Comparison of ENCODE assay signal across 8 mouse cellular contexts in genomic region chr1:171412001-171412441, GRCm38 (mm10). TPM values are rescaled to one million over a fixed set of nuclear protein-coding genes. Genes with fewer than 3 reads are reported as not detected.
DNase-seq lines count a peak whose midpoint lies in the region; ATAC-seq and TF ChIP-seq lines count a peak whose summit lies in the region.

No protein-coding gene starts in this region.

- H3K9ac ChIP-seq in hindbrain, embryonic 13.5 days = peak overlapping the region; percentile 98
- H3K9ac ChIP-seq in limb, embryonic 14.5 days (ENCODE audit: low read depth, low read length, severe bottlenecking) = peak overlapping the region; percentile 95
- H3K9ac ChIP-seq in midbrain, embryonic 13.5 days (replicated peaks) = peak overlapping the region; percentile 99
- peak overlapping the region; percentile 85 for H3K9ac ChIP-seq in stomach, embryonic 15.5 days

- peaks cover 23% of the 10 kb centered on the region for H3K27me3 ChIP-seq in hindbrain, embryonic 13.5 days
- no peaks in the 10 kb centered on the region for H3K27me3 ChIP-seq in limb, embryonic 14.5 days (ENCODE audit: control insufficient read depth, insufficient read depth, low read length)
- H3K27me3 ChIP-seq in midbrain, embryonic 13.5 days = peaks cover 22% of the 10 kb centered on the region
- H3K27me3 ChIP-seq in stomach, embryonic 15.5 days (replicated peaks) = 0 out of 2 replicates have a peak, but pooled peaks cover 5% of the 10 kb centered on the region

- peak; percentile 30 for ATAC-seq in activated CD4-positive, CD25-positive, alpha-beta regulatory T cell, adult 4 months
- 0 out of 2 replicates have a peak, but pooled peaks have one; percentile 26 for ATAC-seq in erythroid progenitor cell, adult 5-6 weeks (replicated peaks; ENCODE audit: low FRiP score, poor library complexity, severe bottlenecking)
- peak; percentile 29 for ATAC-seq in hindbrain, embryonic 13.5 days (ENCODE audit: low FRiP score)
- ATAC-seq in limb, embryonic 14.5 days (ENCODE audit: low FRiP score, low read depth) = peak; percentile 25; the same call in 1 of the 2 replicates
- peak; percentile 32 for ATAC-seq in midbrain, embryonic 13.5 days
- ATAC-seq in stomach, embryonic 15.5 days (ENCODE audit: insufficient read depth, low FRiP score, low read depth) = no peak

- no peaks in the 10 kb centered on the region for H3K9me3 ChIP-seq in hindbrain, embryonic 13.5 days
- H3K9me3 ChIP-seq in limb, embryonic 14.5 days (ENCODE audit: control insufficient read depth, low read length) = no peaks in the 10 kb centered on the region
- no peaks in the 10 kb centered on the region for H3K9me3 ChIP-seq in midbrain, embryonic 13.5 days
- no peaks in the 10 kb centered on the region for H3K9me3 ChIP-seq in stomach, embryonic 15.5 days

- peaks cover 22% of the 10 kb centered on the region for H3K4me1 ChIP-seq in hindbrain, embryonic 13.5 days (replicated peaks)
- peaks cover 8% of the 10 kb centered on the region for H3K4me1 ChIP-seq in limb, embryonic 14.5 days (ENCODE audit: control insufficient read depth, insufficient read depth, low read length)
- H3K4me1 ChIP-seq in midbrain, embryonic 13.5 days (replicated peaks) = peaks cover 23% of the 10 kb centered on the region
- peaks cover 10% of the 10 kb centered on the region; the same call in 1 of the 2 replicates for H3K4me1 ChIP-seq in stomach, embryonic 15.5 days

- H3K36me3 ChIP-seq in hindbrain, embryonic 13.5 days = peaks cover 25% of the 10 kb centered on the region
- peaks cover 20% of the 10 kb centered on the region for H3K36me3 ChIP-seq in limb, embryonic 14.5 days (ENCODE audit: control insufficient read depth, insufficient read depth, low read length)
- H3K36me3 ChIP-seq in midbrain, embryonic 13.5 days = peaks cover 31% of the 10 kb centered on the region
- H3K36me3 ChIP-seq in stomach, embryonic 15.5 days = peaks cover 15% of the 10 kb centered on the region

- H3K27ac ChIP-seq in hindbrain, embryonic 13.5 days = peak overlapping the region; percentile 97
- peak overlapping the region; percentile 87 for H3K27ac ChIP-seq in limb, embryonic 14.5 days (replicated peaks; ENCODE audit: low read depth, low read length)
- H3K27ac ChIP-seq in midbrain, embryonic 13.5 days = peak overlapping the region; percentile 93
- peak overlapping the region; percentile 94 for H3K27ac ChIP-seq in stomach, embryonic 15.5 days

- peak overlapping the region; percentile 92 for H3K4me3 ChIP-seq in hindbrain, embryonic 13.5 days
- H3K4me3 ChIP-seq in limb, embryonic 14.5 days (replicated peaks; ENCODE audit: low read length) = peak overlapping the region; percentile 76
- peak overlapping the region; percentile 96 for H3K4me3 ChIP-seq in midbrain, embryonic 13.5 days (replicated peaks)
- H3K4me3 ChIP-seq in stomach, embryonic 15.5 days (replicated peaks) = peak overlapping the region; percentile 97

- TF ChIP-seq POLR2A in limb, embryonic 14.5 days (IDR thresholded peaks at IDR 0.05; ENCODE audit: borderline replicate concordance, extremely low read depth, insufficient read depth, insufficient read length) = no peak

- DNase-seq in gastrocnemius, postnatal 10 days = peak; percentile 22
- DNase-seq in gastrocnemius, adult 18-20 months (ENCODE audit: low spot score) = no peak
- DNase-seq in limb, embryonic 14.5 days (ENCODE audit: low spot score) = peak; percentile 62

- peak overlapping the region; percentile 60 for H3K4me2 ChIP-seq in hindbrain, embryonic 13.5 days
- H3K4me2 ChIP-seq in limb, embryonic 14.5 days (replicated peaks; ENCODE audit: low read depth, low read length, severe bottlenecking) = peak overlapping the region; percentile 60
- H3K4me2 ChIP-seq in midbrain, embryonic 13.5 days (replicated peaks) = peak overlapping the region; percentile 56
- peak overlapping the region; percentile 55 for H3K4me2 ChIP-seq in stomach, embryonic 15.5 days

- 2% methylated on average over 20 of the region's 20 CpGs for WGBS in hindbrain, embryonic 13.5 days
- WGBS in limb, embryonic 14.5 days = under 1% methylated on average over 20 of the region's 20 CpGs
- under 1% methylated on average over 20 of the region's 20 CpGs for WGBS in midbrain, embryonic 13.5 days
- under 1% methylated on average over 20 of the region's 20 CpGs for WGBS in stomach, embryonic 15.5 days

RNA-seq across cellular contexts. Expression of gene Usf1, which starts 0.9 kb away (rescaled TPM):
- total RNA-seq in gastrocnemius, postnatal 10 days (2021) = 10 to 100 TPM; 31.5 to 32.4 TPM
- total RNA-seq in gastrocnemius, adult 18-20 months (2021) = 10 to 100 TPM; 24.7 to 26.1 TPM
- 10 to 100 TPM; 41.0 to 43.1 TPM for polyA plus RNA-seq in activated CD4-positive, CD25-positive, alpha-beta regulatory T cell, adult 4 months (2017; shearing (Covaris generic))
- total RNA-seq in erythroid progenitor cell, adult 5-6 weeks (2015; ENCODE audit: low replicate concordance) = 1.7 and 4.3 TPM in 2 replicates
- total RNA-seq in erythroid progenitor cell, adult 5-6 weeks (2017; ENCODE audit: low replicate concordance) = 5.0 and 9.1 TPM in 2 replicates
- 202 and 209 TPM in 2 replicates for polyA plus RNA-seq in hindbrain, embryonic 13.5 days (2015; fragmentation: Nextera tagmentation; extraction: Ambion mirVana)
- polyA plus RNA-seq in limb, embryonic 14.5 days (2012; rRNA removed) = 97.0 and 128 TPM in 2 replicates
- 86.2 and 89.9 TPM in 2 replicates for polyA plus RNA-seq in limb, embryonic 14.5 days (2014; fragmentation: Nextera tagmentation; extraction: Ambion mirVana)
- 237 and 239 TPM in 2 replicates for polyA plus RNA-seq in midbrain, embryonic 13.5 days (2015; fragmentation: Nextera tagmentation; extraction: Ambion mirVana)
- polyA plus RNA-seq in stomach, embryonic 15.5 days (2015; fragmentation: Nextera tagmentation; extraction: Ambion mirVana) = 63.3 and 66.5 TPM in 2 replicates

RNA-seq across cellular contexts. Expression of gene Tstd1, which starts 6.7 kb away (rescaled TPM):
- total RNA-seq in gastrocnemius, postnatal 10 days (2021) = under 1 TPM; 0.82 to 0.90 TPM
- total RNA-seq in gastrocnemius, adult 18-20 months (2021) = under 1 TPM; 0.48 to 0.93 TPM
- polyA plus RNA-seq in activated CD4-positive, CD25-positive, alpha-beta regulatory T cell, adult 4 months (2017; shearing (Covaris generic)) = 1 to 10 TPM; 5.9 to 10.0 TPM
- total RNA-seq in erythroid progenitor cell, adult 5-6 weeks (2015; ENCODE audit: low replicate concordance) = not detected in 2 replicates
- total RNA-seq in erythroid progenitor cell, adult 5-6 weeks (2017; ENCODE audit: low replicate concordance) = 0.90 TPM in 1 of 2 replicates, not detected in the other
- polyA plus RNA-seq in hindbrain, embryonic 13.5 days (2015; fragmentation: Nextera tagmentation; extraction: Ambion mirVana) = 10.0 and 11.7 TPM in 2 replicates
- polyA plus RNA-seq in limb, embryonic 14.5 days (2012; rRNA removed) = 3.9 and 4.7 TPM in 2 replicates
- polyA plus RNA-seq in limb, embryonic 14.5 days (2014; fragmentation: Nextera tagmentation; extraction: Ambion mirVana) = 2.8 and 3.4 TPM in 2 replicates
- 11.7 and 13.3 TPM in 2 replicates for polyA plus RNA-seq in midbrain, embryonic 13.5 days (2015; fragmentation: Nextera tagmentation; extraction: Ambion mirVana)
- 5.3 and 5.9 TPM in 2 replicates for polyA plus RNA-seq in stomach, embryonic 15.5 days (2015; fragmentation: Nextera tagmentation; extraction: Ambion mirVana)

RNA-seq across cellular contexts. Expression of gene Arhgap30, which starts 23.3 kb away (rescaled TPM):
- total RNA-seq in gastrocnemius, postnatal 10 days (2021) = 1 to 10 TPM; 1.7 to 2.3 TPM
- total RNA-seq in gastrocnemius, adult 18-20 months (2021) = under 1 TPM; 0.53 to 0.90 TPM
- 10 to 100 TPM; 71.7 to 78.8 TPM for polyA plus RNA-seq in activated CD4-positive, CD25-positive, alpha-beta regulatory T cell, adult 4 months (2017; shearing (Covaris generic))
- total RNA-seq in erythroid progenitor cell, adult 5-6 weeks (2015; ENCODE audit: low replicate concordance) = 11.7 and 15.9 TPM in 2 replicates
- total RNA-seq in erythroid progenitor cell, adult 5-6 weeks (2017; ENCODE audit: low replicate concordance) = 16.7 and 22.9 TPM in 2 replicates
- 1.00 and 1.0 TPM in 2 replicates for polyA plus RNA-seq in hindbrain, embryonic 13.5 days (2015; fragmentation: Nextera tagmentation; extraction: Ambion mirVana)
- 2.0 and 2.5 TPM in 2 replicates for polyA plus RNA-seq in limb, embryonic 14.5 days (2012; rRNA removed)
- polyA plus RNA-seq in limb, embryonic 14.5 days (2014; fragmentation: Nextera tagmentation; extraction: Ambion mirVana) = 1.6 and 2.5 TPM in 2 replicates
- polyA plus RNA-seq in midbrain, embryonic 13.5 days (2015; fragmentation: Nextera tagmentation; extraction: Ambion mirVana) = 0.63 TPM in 2 replicates
- 2.9 and 3.0 TPM in 2 replicates for polyA plus RNA-seq in stomach, embryonic 15.5 days (2015; fragmentation: Nextera tagmentation; extraction: Ambion mirVana)

RNA-seq across cellular contexts. Expression of gene F11r, which starts 25.3 kb away (rescaled TPM):
- total RNA-seq in gastrocnemius, postnatal 10 days (2021) = 10 to 100 TPM; 13.9 to 15.0 TPM
- 1 to 10 TPM; 3.7 to 7.0 TPM for total RNA-seq in gastrocnemius, adult 18-20 months (2021)
- polyA plus RNA-seq in activated CD4-positive, CD25-positive, alpha-beta regulatory T cell, adult 4 months (2017; shearing (Covaris generic)) = under 1 TPM in 1 of 2 experiments, not detected in 1; 0.18 TPM
- not detected in 2 replicates for total RNA-seq in erythroid progenitor cell, adult 5-6 weeks (2015; ENCODE audit: low replicate concordance)
- total RNA-seq in erythroid progenitor cell, adult 5-6 weeks (2017; ENCODE audit: low replicate concordance) = not detected in 2 replicates
- polyA plus RNA-seq in hindbrain, embryonic 13.5 days (2015; fragmentation: Nextera tagmentation; extraction: Ambion mirVana) = 12.2 and 13.3 TPM in 2 replicates
- 19.2 and 20.9 TPM in 2 replicates for polyA plus RNA-seq in limb, embryonic 14.5 days (2012; rRNA removed)
- 35.4 and 37.6 TPM in 2 replicates for polyA plus RNA-seq in limb, embryonic 14.5 days (2014; fragmentation: Nextera tagmentation; extraction: Ambion mirVana)
- 8.3 and 9.7 TPM in 2 replicates for polyA plus RNA-seq in midbrain, embryonic 13.5 days (2015; fragmentation: Nextera tagmentation; extraction: Ambion mirVana)
- polyA plus RNA-seq in stomach, embryonic 15.5 days (2015; fragmentation: Nextera tagmentation; extraction: Ambion mirVana) = 108 and 121 TPM in 2 replicates

RNA-seq across cellular contexts. Expression of gene Nectin4, which starts 42.1 kb away (rescaled TPM):
- under 1 TPM; 0.07 to 0.20 TPM for total RNA-seq in gastrocnemius, postnatal 10 days (2021)
- not detected for total RNA-seq in gastrocnemius, adult 18-20 months (2021)
- polyA plus RNA-seq in activated CD4-positive, CD25-positive, alpha-beta regulatory T cell, adult 4 months (2017; shearing (Covaris generic)) = under 1 TPM in 1 of 2 experiments, not detected in 1; 0.09 TPM
- total RNA-seq in erythroid progenitor cell, adult 5-6 weeks (2015; ENCODE audit: low replicate concordance) = not detected in 2 replicates
- total RNA-seq in erythroid progenitor cell, adult 5-6 weeks (2017; ENCODE audit: low replicate concordance) = 0.51 and 0.53 TPM in 2 replicates
- polyA plus RNA-seq in hindbrain, embryonic 13.5 days (2015; fragmentation: Nextera tagmentation; extraction: Ambion mirVana) = 1.4 and 1.7 TPM in 2 replicates
- polyA plus RNA-seq in limb, embryonic 14.5 days (2012; rRNA removed) = 16.6 and 19.4 TPM in 2 replicates
- polyA plus RNA-seq in limb, embryonic 14.5 days (2014; fragmentation: Nextera tagmentation; extraction: Ambion mirVana) = 19.2 and 21.0 TPM in 2 replicates
- 0.70 and 0.97 TPM in 2 replicates for polyA plus RNA-seq in midbrain, embryonic 13.5 days (2015; fragmentation: Nextera tagmentation; extraction: Ambion mirVana)
- polyA plus RNA-seq in stomach, embryonic 15.5 days (2015; fragmentation: Nextera tagmentation; extraction: Ambion mirVana) = 19.3 and 26.5 TPM in 2 replicates

Comparison
In these comparisons a context has a peak if more than half of its experiments do, and no peak if none do; other contexts are left out.
1. RNA of gene Arhgap30, which starts 23.3 kb away (polyA plus RNA-seq): 71.7 to 78.8 TPM in activated CD4-positive, CD25-positive, alpha-beta regulatory T cell, adult 4 months; 2.9 to 3.0 TPM in stomach, embryonic 15.5 days, 1.6 to 2.5 TPM in limb, embryonic 14.5 days, 1.00 to 1.0 TPM in hindbrain, embryonic 13.5 days and 0.63 TPM in midbrain, embryonic 13.5 days; every median in the first group is over 10 times any median in the second.
2. Peak in every context shown above with its lines, with median percentiles within 50 percentile points of each other: H3K27ac ChIP-seq, H3K4me2 ChIP-seq, H3K4me3 ChIP-seq and H3K9ac ChIP-seq.